Mouse (Mus musculus): Measurements from ENCODE around the gene Atrnl1. TPM values are rescaled to one million over a fixed set of nuclear protein-coding genes. Genes with fewer than 3 reads are reported as not detected.

Atrnl1 gene
- polyA plus RNA-seq, 1 experiment = 9.0 TPM

GRCm38 (mm10) chr19:58107632-58108031 is 496.8 kb downstream of the Atrnl1 start:
- Histone ChIP-seq H3K27ac (ENCODE audit: insufficient read depth, low read depth, low read length) (no peak overlapping the region), H3K36me3 (ENCODE audit: control insufficient read depth, insufficient read depth, low read length) (no peaks in the 10 kb centered on the region), H3K27me3 (ENCODE audit: control insufficient read depth, insufficient read depth, low read length) (no peaks in the 10 kb centered on the region), H3K4me3 (ENCODE audit: low read depth, low read length) (no peak overlapping the region), H3K4me1 (ENCODE audit: control insufficient read depth, insufficient read depth, insufficient read length, low read length) (peaks cover 7% of the 10 kb centered on the region; the same call in 1 of the 2 replicates)
- TF ChIP-seq CTCF (IDR thresholded peaks at IDR 0.05; ENCODE audit: extremely low read depth, insufficient read length, insufficient replicate concordance, low read depth, low read length) (no peak), POLR2A (IDR thresholded peaks at IDR 0.05; ENCODE audit: low read depth, low read length) (no peak)
- 86% methylated on average over 10 of the region's 10 CpGs for WGBS

GRCm38 (mm10) chr19:58110491-58110890 is 499.7 kb downstream of the Atrnl1 start:
- WGBS = 97% methylated on average over 3 of the region's 3 CpGs
- no peaks in the 10 kb centered on the region for H3K36me3 ChIP-seq (ENCODE audit: control insufficient read depth, insufficient read depth, low read length)

GRCm38 (mm10) chr19:58111291-58111690 is 500.5 kb downstream of the Atrnl1 start:
- WGBS = 93% methylated on average over 6 of the region's 6 CpGs
- H3K36me3 ChIP-seq (ENCODE audit: control insufficient read depth, insufficient read depth, low read length) = no peaks in the 10 kb centered on the region
- H3K4me3 ChIP-seq (ENCODE audit: low read depth, low read length) = no peak overlapping the region
- no peak overlapping the region for H3K27ac ChIP-seq (ENCODE audit: insufficient read depth, low read depth, low read length)
- peaks cover 4% of the 10 kb centered on the region; the same call in 1 of the 2 replicates for H3K4me1 ChIP-seq (ENCODE audit: control insufficient read depth, insufficient read depth, insufficient read length, low read length)
- H3K27me3 ChIP-seq (ENCODE audit: control insufficient read depth, insufficient read depth, low read length) = no peaks in the 10 kb centered on the region
- TF ChIP-seq POLR2A (IDR thresholded peaks at IDR 0.05; ENCODE audit: low read depth, low read length) (no peak), CTCF (IDR thresholded peaks at IDR 0.05; ENCODE audit: extremely low read depth, insufficient read length, insufficient replicate concordance, low read depth, low read length) (no peak)

More at GRCm38 (mm10) chr19:58110491-58110890, 499.7 kb downstream of the Atrnl1 start:
- Histone ChIP-seq H3K4me1 (ENCODE audit: control insufficient read depth, insufficient read depth, insufficient read length, low read length) (peaks cover 7% of the 10 kb centered on the region; the same call in 1 of the 2 replicates), H3K27me3 (ENCODE audit: control insufficient read depth, insufficient read depth, low read length) (no peaks in the 10 kb centered on the region), H3K4me3 (ENCODE audit: low read depth, low read length) (no peak overlapping the region), H3K27ac (ENCODE audit: insufficient read depth, low read depth, low read length) (no peak overlapping the region)
- TF ChIP-seq POLR2A (IDR thresholded peaks at IDR 0.05; ENCODE audit: low read depth, low read length) = no peak
- no peak for TF ChIP-seq CTCF (IDR thresholded peaks at IDR 0.05; ENCODE audit: extremely low read depth, insufficient read length, insufficient replicate concordance, low read depth, low read length)

DNA sequence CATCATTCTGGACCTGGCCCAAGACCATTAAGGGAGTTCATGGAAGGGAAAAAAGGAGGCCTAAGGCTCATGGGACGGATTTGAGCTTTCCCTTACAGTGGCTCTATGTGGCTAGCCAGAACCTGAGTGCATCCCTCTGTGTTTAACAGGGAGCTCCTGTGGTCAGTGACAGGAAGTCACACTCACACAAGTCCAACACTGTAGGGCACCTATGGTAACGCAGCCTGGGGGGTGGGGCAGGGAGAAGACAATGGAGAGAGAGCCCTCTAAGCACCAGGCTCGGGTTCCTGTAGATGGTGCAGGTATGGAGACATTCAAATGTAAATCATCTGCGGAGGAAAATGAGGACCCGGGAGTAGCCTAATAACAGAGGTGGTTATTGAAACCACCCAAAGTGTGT is 501.3 kb downstream of the Atrnl1 start:
- H3K36me3 ChIP-seq (ENCODE audit: control insufficient read depth, insufficient read depth, low read length) = no peaks in the 10 kb centered on the region
- H3K4me1 ChIP-seq (ENCODE audit: control insufficient read depth, insufficient read depth, insufficient read length, low read length) = no peaks in the 10 kb centered on the region
- H3K27me3 ChIP-seq (ENCODE audit: control insufficient read depth, insufficient read depth, low read length) = no peaks in the 10 kb centered on the region
- no peak overlapping the region for H3K27ac ChIP-seq (ENCODE audit: insufficient read depth, low read depth, low read length)
- TF ChIP-seq POLR2A (IDR thresholded peaks at IDR 0.05; ENCODE audit: low read depth, low read length) = no peak
- TF ChIP-seq CTCF (IDR thresholded peaks at IDR 0.05; ENCODE audit: extremely low read depth, insufficient read length, insufficient replicate concordance, low read depth, low read length) = no peak
- H3K4me3 ChIP-seq (ENCODE audit: low read depth, low read length) = no peak overlapping the region
- WGBS = 77% methylated on average over 5 of the region's 5 CpGs

GRCm38 (mm10) chr19:58113092-58113731 is 502.4 kb downstream of the Atrnl1 start:
- Histone ChIP-seq H3K27me3 (ENCODE audit: control insufficient read depth, insufficient read depth, low read length) (no peaks in the 10 kb centered on the region), H3K4me3 (ENCODE audit: low read depth, low read length) (no peak overlapping the region), H3K27ac (ENCODE audit: insufficient read depth, low read depth, low read length) (no peak overlapping the region), H3K4me1 (ENCODE audit: control insufficient read depth, insufficient read depth, insufficient read length, low read length) (no peaks in the 10 kb centered on the region), H3K36me3 (ENCODE audit: control insufficient read depth, insufficient read depth, low read length) (no peaks in the 10 kb centered on the region)
- TF ChIP-seq POLR2A (IDR thresholded peaks at IDR 0.05; ENCODE audit: low read depth, low read length) (no peak), CTCF (IDR thresholded peaks at IDR 0.05; ENCODE audit: extremely low read depth, insufficient read length, insufficient replicate concordance, low read depth, low read length) (no peak)
- 86% methylated on average over 5 of the region's 5 CpGs for WGBS

GRCm38 (mm10) chr19:58117595-58117994 is 506.8 kb downstream of the Atrnl1 start:
- Histone ChIP-seq H3K4me3 (ENCODE audit: low read depth, low read length) (no peak overlapping the region), H3K36me3 (ENCODE audit: control insufficient read depth, insufficient read depth, low read length) (no peaks in the 10 kb centered on the region), H3K27me3 (ENCODE audit: control insufficient read depth, insufficient read depth, low read length) (no peaks in the 10 kb centered on the region), H3K27ac (ENCODE audit: insufficient read depth, low read depth, low read length) (no peak overlapping the region), H3K4me1 (ENCODE audit: control insufficient read depth, insufficient read depth, insufficient read length, low read length) (no peaks in the 10 kb centered on the region)
- no peak for TF ChIP-seq POLR2A (IDR thresholded peaks at IDR 0.05; ENCODE audit: low read depth, low read length)
- no peak for TF ChIP-seq CTCF (IDR thresholded peaks at IDR 0.05; ENCODE audit: extremely low read depth, insufficient read length, insufficient replicate concordance, low read depth, low read length)
- 88% methylated on average over 6 of the region's 6 CpGs for WGBS

DNA sequence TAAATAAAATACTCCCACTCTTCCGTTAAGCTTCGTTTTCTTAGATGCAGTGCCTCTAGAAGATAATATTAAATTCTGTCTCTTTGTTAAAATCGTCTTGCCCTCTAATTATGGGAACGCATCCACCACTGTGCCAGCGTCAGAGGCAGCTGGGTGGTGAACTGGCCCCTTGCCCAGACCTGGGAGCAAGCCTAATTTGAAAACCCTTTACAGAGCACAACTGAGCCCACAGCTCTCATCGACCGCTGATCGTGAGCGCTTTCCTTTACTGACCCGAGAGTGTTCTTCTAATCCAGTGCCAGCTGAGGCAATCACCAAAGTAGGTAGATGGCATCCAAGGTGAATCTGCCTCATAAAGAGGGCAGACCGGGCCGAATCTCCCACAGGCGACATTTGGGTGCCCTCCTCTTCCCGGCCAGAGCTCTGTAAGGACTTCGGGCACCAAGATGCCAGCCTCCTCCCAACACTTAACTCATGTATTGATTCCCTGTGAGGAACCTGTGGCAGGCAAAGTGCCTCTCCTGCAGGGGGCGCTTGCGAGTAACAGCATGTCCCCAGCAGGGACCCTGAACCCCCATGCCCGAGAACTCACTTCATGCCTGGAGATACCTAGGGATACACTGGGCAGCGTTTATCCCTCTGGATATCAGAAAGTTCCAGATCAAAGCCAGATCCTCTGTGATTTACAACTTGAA is 507.5 kb downstream of the Atrnl1 start:
- H3K27me3 ChIP-seq (ENCODE audit: control insufficient read depth, insufficient read depth, low read length) = no peaks in the 10 kb centered on the region
- H3K4me1 ChIP-seq (ENCODE audit: control insufficient read depth, insufficient read depth, insufficient read length, low read length) = no peaks in the 10 kb centered on the region
- H3K36me3 ChIP-seq (ENCODE audit: control insufficient read depth, insufficient read depth, low read length) = no peaks in the 10 kb centered on the region
- no peak overlapping the region for H3K27ac ChIP-seq (ENCODE audit: insufficient read depth, low read depth, low read length)
- no peak overlapping the region for H3K4me3 ChIP-seq (ENCODE audit: low read depth, low read length)
- TF ChIP-seq CTCF (IDR thresholded peaks at IDR 0.05; ENCODE audit: extremely low read depth, insufficient read length, insufficient replicate concordance, low read depth, low read length) (0 out of 2 replicates have a peak, but pooled peaks have one; percentile 10), POLR2A (IDR thresholded peaks at IDR 0.05; ENCODE audit: low read depth, low read length) (no peak)
- 91% methylated on average over 19 of the region's 19 CpGs for WGBS

All from small intestine, adult 2 months (tissue).